Mouse (Mus musculus) thymus, adult 2 months (tissue): ENCODE measurements around the gene Wsb1. TPM values are rescaled to one million over a fixed set of nuclear protein-coding genes. Genes with fewer than 3 reads are reported as not detected.

Experiments used
- DNase-seq: peaks from one replicate; pipeline ENCODE4 v3.0.0; 2021
- H3K27ac ChIP-seq: fragments of 200-500 bp; 2 replicates; pipeline ENCODE4 v1.5.1; 2012; ENCODE audit warnings: low read length, control low read depth; ENCODE audit not compliant: control insufficient read depth, insufficient read depth
- H3K27me3 ChIP-seq: fragments of 200-500 bp; 2 replicates; pipeline ENCODE4 v1.6.1; 2012; ENCODE audit warnings: mild to moderate bottlenecking, low read length, moderate library complexity, mixed read lengths; ENCODE audit not compliant: control insufficient read depth, insufficient read depth
- H3K36me3 ChIP-seq: fragments of 200-500 bp; 2 replicates; pipeline ENCODE4 v1.6.1; 2012; ENCODE audit warnings: mild to moderate bottlenecking, low read length, moderate library complexity; ENCODE audit not compliant: control insufficient read depth, insufficient read depth
- H3K4me1 ChIP-seq: fragments of 200-500 bp; replicated peaks from 2 replicates; pipeline ENCODE4 v1.6.1; 2012; ENCODE audit warnings: low read length; ENCODE audit not compliant: control insufficient read depth, insufficient read depth
- H3K4me3 ChIP-seq: fragments of 200-500 bp; 2 replicates; pipeline ENCODE4 v1.5.1; 2012; ENCODE audit warnings: mild to moderate bottlenecking, low read length, control low read depth, moderate library complexity; ENCODE audit not compliant: control insufficient read depth, insufficient read depth
- CTCF ChIP-seq: fragments of 200-500 bp; IDR thresholded peaks from 2 replicates; pipeline ENCODE4 v1.5.1; 2012; ENCODE audit warnings: mild to moderate bottlenecking, control low read depth, low read length, moderate library complexity, borderline replicate concordance; ENCODE audit not compliant: control insufficient read depth, poor library complexity, insufficient read depth; ENCODE audit errors: extremely low read depth
- POLR2A ChIP-seq: fragments of 200-500 bp; IDR thresholded peaks from 2 replicates; pipeline ENCODE4 v1.6.1; 2012; ENCODE audit warnings: mild to moderate bottlenecking, low read length, control low read depth, moderate library complexity; ENCODE audit not compliant: control insufficient read depth, poor library complexity, insufficient read depth; ENCODE audit errors: extremely low read depth
- WGBS: fragments of 180-500 bp; shearing (Covaris S2); methylation state at CpG from one replicate; pipeline ENCODE4 v1.1.7; 2018; 5-methylcytosine and 5-hydroxymethylcytosine counted together
- polyA plus RNA-seq: library from polyadenylated mRNA; depleted of rRNA; stranded (reverse); fragments of >200 nt; gene quantifications from 2 replicates; pipeline ENCODE4 v1.2.3, GENCODE M21; 2012

The Wsb1 gene
- polyA plus RNA-seq, 1 experiment, result 87.5 TPM

DNA sequence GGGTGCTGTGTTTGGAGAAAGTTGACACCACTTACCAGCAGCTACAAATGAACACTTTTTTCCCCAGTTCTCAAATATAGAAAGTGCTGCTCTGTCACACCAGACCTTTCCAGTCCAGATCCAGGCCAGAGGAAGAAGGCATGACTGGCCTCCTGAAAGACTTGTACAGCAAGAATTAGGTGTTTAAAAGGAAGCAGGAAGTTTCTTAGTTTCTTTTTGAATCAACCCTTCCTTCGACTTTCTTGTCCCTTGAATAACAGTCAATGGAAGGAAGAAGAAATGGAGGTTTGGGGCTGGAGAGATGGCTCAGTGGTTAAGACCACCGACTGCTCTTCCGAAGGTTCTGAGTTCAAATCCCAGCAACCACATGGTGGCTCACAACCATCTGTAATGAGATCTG is 38.6 kb upstream of the Wsb1 start:
- Histone ChIP-seq H3K36me3 (no peaks in the 10 kb centered on the region), H3K27me3 (no peaks in the 10 kb centered on the region), H3K4me1 (no peaks in the 10 kb centered on the region), H3K27ac (no peak overlapping the region), H3K4me3 (no peak overlapping the region)
- TF ChIP-seq CTCF (no peak), POLR2A (no peak)
- 83% methylated on average over 3 of the region's 3 CpGs for WGBS
- DNase-seq, result no peak

DNA sequence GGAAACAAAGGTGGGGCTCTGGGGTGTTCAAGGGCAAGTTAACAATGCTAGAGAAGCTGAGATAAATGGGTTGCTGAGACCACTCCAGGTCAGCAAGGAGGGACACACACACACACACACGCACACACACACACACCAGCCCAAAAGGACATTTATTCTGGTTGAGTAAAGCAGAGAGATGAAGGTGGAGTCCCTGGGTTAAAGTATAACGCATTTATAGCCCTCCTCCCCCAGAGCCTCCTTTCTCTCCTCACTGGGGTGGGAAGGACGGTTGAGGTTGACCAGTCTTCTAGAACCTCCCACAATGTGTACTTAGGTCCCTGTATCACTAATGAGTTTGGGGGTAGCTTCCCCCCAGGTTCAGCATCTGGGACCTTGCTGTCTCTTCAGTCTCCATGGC is 37.7 kb upstream of the Wsb1 start:
- no peak for DNase-seq
- H3K27ac ChIP-seq, result no peak overlapping the region
- H3K27me3 ChIP-seq, result no peaks in the 10 kb centered on the region
- no peaks in the 10 kb centered on the region for H3K36me3 ChIP-seq
- 96% methylated on average over 3 of the region's 3 CpGs for WGBS
- H3K4me3 ChIP-seq, result no peak overlapping the region
- no peak for TF ChIP-seq POLR2A
- peaks cover 3% of the 10 kb centered on the region for H3K4me1 ChIP-seq

DNA sequence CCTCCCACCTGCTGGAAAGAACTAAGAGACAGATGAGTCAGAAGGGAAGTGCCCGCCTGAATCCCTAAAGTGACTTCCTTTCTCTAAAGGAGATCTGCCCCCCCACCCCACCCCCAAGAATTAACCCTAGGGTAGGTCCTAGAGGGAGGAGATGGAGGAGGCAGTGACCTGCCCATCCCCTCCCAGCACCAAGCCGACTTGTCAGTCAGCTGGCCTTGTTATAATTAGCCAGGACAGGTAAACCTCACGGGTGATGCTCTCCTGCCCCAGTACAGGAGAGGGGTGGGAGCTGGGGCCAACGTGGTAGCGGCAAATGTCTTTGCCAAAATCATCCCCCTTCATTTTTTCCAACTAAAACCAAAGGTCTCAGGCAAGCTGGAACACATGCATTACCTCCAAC is 37.2 kb upstream of the Wsb1 start:
- DNase-seq, result no peak
- Histone ChIP-seq H3K27ac (no peak overlapping the region), H3K4me3 (no peak overlapping the region), H3K36me3 (no peaks in the 10 kb centered on the region), H3K27me3 (no peaks in the 10 kb centered on the region), H3K4me1 (peaks cover 6% of the 10 kb centered on the region)
- WGBS, result 65% methylated on average over 5 of the region's 5 CpGs
- no peak for TF ChIP-seq CTCF
- TF ChIP-seq POLR2A, result no peak

DNA sequence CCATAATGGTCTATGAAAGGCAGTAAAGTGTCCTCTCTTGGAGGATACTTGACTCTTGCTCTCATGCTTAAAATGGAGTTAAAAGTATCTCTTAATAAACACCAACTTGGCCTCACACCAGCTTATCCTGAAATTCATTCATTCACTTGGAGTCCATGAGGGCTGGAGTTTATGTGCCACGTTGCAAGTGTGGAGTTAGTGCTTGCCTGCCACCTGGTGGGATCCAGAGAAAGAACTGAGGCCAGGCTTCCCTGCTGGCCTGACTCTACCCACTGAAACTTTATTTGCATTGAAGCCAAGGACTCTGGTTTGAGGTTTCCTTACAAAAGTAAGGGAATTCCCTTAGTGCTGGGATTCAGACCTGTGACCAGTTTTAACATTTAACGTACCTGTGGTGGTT is 36.0 kb upstream of the Wsb1 start:
- peaks cover 9% of the 10 kb centered on the region for H3K4me1 ChIP-seq
- 66% methylated on average over 2 of the region's 2 CpGs for WGBS

DNA sequence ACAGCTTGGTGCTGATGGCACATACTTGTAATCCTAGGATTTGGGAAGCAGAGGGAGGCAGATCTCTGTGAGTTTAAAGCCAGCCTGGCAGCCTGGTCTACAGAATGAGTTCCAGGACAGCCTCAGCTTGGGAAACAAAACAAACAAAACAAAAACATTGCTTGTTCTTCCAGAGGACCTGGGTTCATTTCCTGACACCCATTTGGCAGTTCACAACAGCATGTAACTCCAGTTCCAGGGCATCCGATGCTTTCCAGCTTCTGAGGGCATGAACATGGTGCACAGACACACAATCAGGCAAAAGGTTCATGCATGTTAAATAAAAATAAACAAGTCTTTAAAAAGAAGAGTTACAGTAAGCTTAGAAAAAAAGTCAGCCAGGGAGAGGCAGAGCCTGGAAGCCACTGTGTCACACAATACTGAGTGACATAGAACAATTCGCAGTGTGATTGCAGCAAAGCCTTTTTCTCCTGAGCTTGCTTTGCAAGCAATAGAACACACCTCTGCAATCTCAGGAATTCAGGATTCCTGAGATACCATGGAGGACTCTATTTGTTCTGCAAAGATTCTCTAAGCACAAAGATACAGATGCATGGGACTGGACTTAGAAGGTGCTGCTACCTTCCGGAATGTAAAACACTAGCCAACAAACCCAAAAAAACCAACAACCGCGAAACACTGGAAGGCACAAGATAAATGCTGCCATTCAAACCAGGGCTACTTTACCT is 34.6 kb upstream of the Wsb1 start:
- Histone ChIP-seq H3K4me3 (no peak overlapping the region), H3K4me1 (peaks cover 9% of the 10 kb centered on the region), H3K27me3 (no peaks in the 10 kb centered on the region), H3K27ac (no peak overlapping the region), H3K36me3 (no peaks in the 10 kb centered on the region)
- no peak for DNase-seq
- no peak for TF ChIP-seq POLR2A
- TF ChIP-seq CTCF, result no peak
- WGBS, result 97% methylated on average over 5 of the region's 5 CpGs

More for the DNA sequence above, 36.0 kb upstream of the Wsb1 start:
- Histone ChIP-seq H3K36me3 (no peaks in the 10 kb centered on the region), H3K4me3 (no peak overlapping the region), H3K27ac (no peak overlapping the region), H3K27me3 (no peaks in the 10 kb centered on the region)
- no peak for DNase-seq
- TF ChIP-seq POLR2A, result no peak
- no peak for TF ChIP-seq CTCF

DNA sequence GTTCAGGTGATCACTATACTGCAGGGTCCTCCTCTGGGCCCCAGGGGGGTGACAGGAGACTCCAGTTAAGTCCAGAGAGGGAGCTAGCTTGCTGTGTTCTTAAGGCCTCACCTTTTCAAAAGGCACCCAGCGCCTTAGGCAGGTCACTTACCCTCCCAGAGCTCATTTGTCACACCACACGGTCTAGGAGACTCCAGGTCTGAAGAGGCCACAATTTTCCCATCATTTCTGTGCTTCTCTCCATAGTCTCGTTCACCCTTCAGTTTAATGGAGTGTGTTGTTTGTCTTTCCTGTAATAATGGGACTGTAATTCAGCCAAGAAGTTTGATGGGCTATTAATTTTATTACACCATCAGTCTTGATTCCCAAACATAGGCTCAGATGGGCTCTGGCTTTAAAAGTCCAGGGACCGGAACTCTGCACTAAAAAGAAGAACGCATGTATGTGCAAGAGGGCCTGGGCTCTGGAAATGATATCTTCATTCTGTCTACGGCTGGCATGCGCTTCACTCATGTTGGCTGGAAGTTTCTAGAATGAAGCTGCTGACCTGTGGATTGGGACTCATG is 33.9 kb upstream of the Wsb1 start:
- Histone ChIP-seq H3K27ac (no peak overlapping the region), H3K36me3 (no peaks in the 10 kb centered on the region), H3K4me1 (peaks cover 9% of the 10 kb centered on the region), H3K27me3 (no peaks in the 10 kb centered on the region), H3K4me3 (no peak overlapping the region)
- 94% methylated on average over 7 of the region's 7 CpGs for WGBS
- TF ChIP-seq CTCF (no peak), POLR2A (no peak)
- no peak for DNase-seq

DNA sequence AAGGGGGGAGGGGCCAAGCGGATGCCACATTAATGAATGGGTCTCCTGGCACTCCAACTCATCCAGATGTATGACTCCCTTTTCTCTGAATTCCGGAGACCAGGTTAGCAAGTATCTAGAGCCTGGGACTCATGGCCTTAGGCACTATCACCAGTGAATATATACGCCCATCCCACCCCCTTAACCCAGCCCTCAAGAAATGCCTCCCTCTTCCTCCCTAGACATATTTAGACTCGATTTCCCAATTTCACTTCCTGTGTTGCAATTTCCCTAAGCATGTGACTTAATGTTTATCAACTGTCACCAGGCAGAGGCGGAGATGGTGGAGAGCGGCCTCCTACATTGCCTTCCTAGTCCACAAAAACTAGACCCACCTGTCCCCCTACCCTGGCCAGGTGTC is 33.0 kb upstream of the Wsb1 start:
- no peak for DNase-seq
- Histone ChIP-seq H3K4me3 (no peak overlapping the region), H3K27me3 (no peaks in the 10 kb centered on the region), H3K27ac (no peak overlapping the region), H3K36me3 (no peaks in the 10 kb centered on the region), H3K4me1 (peaks cover 9% of the 10 kb centered on the region)
- 62% methylated on average over 6 of the region's 6 CpGs for WGBS
- TF ChIP-seq POLR2A, result no peak
- no peak for TF ChIP-seq CTCF
